Mouse (Mus musculus) left cerebral cortex, adult 11 months (tissue): Measurements from ENCODE around the gene Stxbp4.

Experiments
- DNase-seq: peaks from one replicate; pipeline ENCODE4 v3.0.0; 2022; ENCODE audit warnings: low spot score

Stxbp4 gene

DNA sequence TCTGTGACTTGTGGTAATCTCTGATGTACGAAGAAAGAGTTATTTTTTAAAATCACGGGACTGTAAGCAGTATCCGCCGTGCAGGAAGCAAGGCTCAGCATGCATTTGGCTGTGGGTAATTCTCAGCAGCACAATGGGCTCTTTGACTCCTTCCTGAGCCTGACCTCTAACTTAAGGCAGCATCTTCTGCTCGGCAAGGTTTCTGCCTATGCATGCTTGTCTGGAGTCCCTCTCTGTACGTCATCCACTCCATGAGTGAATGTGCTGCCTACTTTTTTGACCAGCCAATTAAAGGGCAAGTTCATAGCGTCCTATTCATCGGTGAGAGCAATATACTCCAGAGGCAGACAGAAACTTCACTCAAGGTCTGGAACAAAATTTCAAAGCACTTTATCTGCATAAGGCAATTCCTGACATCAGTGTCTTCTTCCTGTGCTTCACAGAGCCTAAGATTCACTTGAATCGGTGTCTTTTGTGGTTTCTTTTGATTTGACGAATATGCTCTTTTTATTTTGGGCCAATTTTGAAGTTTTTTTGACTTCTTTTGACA is 173.8 kb downstream of the Stxbp4 start:
- DNase-seq: no peak

DNA sequence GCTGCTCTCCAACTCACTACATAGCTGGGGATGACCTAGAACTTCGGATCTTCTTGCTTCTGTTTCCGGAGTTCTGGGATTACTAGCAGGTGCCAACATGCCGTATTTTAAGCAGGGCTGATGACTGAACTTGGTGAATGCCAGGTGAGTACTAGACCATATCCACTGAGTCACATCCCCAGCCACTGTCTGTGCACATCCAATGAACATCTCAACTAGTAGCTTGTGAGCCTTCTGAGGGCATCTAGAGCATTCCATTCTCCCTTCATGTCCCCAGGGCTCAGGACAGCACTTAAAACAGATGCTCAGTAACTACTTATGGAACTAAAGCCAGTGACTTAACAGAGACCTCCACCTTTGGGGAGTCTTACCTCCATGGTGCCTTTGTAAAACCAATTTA is 177.4 kb downstream of the Stxbp4 start:
- DNase-seq: no peak

DNA sequence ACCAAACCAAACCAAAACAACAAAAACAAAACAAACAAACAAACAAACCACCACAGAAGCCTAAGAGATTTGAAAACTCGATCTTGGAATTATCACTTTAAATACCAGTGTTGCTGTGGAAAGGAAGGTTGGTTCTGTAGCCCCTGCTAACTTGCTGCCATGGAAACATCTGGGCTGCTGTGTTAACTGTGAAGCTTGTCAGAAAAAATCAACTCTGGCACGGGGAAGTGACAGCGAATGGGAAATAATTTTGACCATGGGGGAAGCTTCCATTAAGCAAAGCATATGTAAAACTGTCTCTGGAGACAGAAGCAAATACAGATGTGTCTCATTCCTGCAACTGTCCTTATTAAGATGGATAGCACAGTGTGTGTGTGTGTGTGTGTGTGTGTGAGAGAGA is 185.8 kb downstream of the Stxbp4 start:
- no peak for DNase-seq

DNA sequence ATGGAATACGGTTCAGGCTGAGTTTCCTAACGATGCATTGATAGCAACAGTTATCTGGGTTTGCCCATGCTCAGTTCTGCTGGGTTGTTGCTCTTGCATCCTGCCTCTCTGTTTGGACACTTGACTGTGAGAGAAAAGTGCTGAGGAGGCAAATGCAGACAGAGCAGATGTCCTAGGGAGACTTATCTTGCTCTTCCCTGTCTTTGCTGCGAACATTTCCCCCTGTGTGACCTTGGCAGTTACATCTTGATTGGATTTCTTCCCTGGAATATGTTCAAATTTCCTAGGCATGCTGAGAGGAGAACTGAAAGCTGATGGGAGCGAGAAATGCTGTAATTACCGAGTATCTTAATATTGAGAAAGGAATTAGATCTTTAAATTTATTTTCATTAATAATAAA is 186.4 kb downstream of the Stxbp4 start:
- no peak for DNase-seq

DNA sequence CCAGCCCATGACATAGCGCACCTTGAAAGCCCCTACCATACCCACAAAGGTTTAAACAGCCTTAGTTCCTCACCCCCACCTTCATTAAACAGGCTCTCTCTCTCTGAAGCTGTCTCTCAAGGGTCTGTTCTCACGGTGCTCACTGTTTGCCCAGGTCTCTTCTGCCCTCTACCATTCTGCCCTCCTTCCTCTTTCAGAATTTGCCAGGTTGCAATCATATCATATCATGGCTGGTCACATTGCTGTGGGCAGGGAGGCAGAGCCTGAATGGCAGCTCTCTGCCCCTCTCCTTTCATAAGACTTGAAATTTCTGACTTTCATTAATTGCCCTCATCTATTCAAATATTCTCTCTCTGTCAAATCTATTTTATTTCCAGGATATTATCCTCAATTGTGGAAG is 195.4 kb downstream of the Stxbp4 start:
- DNase-seq: no peak

DNA sequence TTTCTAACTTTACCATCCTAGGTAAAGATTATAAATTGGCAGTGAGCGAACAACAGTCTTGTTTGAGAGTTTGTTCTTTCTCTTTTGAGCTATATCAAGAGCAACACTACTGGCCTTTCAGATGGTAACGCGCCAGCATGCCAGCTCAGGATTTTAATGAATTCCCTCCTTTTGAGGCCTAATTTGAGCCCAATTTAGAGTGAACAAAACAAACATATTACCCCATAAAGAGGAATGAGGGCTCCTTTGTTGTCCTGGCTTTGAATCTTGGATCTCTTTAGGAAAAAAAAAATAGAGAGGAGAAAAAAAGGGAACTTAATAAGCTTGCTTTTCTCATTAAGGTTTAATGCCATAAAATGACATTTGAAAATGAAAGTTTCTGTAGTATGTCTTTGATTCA is 197.0 kb downstream of the Stxbp4 start:
- no peak for DNase-seq

DNA sequence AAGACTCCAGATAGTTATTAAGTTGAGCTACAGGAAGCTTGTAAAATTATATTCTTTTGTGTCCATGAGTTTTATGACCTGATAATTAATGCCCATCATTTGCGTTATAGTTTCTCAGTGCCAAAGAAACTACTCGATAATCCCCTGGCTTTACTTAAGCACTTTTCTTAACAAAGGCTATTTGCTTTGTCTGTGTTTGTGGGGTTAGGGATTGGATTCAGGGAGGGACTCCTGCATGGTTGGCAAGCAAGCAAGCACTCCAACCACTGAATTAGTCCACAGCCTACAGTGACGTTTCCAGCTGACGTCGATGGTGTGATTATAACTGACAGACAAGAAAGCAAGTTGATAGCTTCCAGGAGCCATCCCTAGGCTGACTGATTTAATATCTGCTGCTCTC is 199.1 kb downstream of the Stxbp4 start:
- no peak for DNase-seq
